Mouse (Mus musculus): Measurements from ENCODE around the gene Cntrob. TPM values are rescaled to one million over a fixed set of nuclear protein-coding genes. Genes with fewer than 3 reads are reported as not detected.
A peak's percentile ranks its signal among the peaks of the same experiment; 100 is the strongest.

Cntrob gene
- total RNA-seq (2017), result 20.9 and 27.7 TPM in 2 replicates

- peak; percentile 84 for ATAC-seq (ENCODE audit: extremely low read depth, insufficient number of reproducible peaks, low FRiP score, poor library complexity, severe bottlenecking)
These were observed at the start of gene Cntrob, which contains the start of gene Trappc1 for GRCm38 (mm10) chr11:69323667-69324111. TSS of gene Cntrob (minus strand) at chr11:69323775. TSS of gene Trappc1 (plus strand) at chr11:69323980.

- ATAC-seq (ENCODE audit: extremely low read depth, insufficient number of reproducible peaks, low FRiP score, poor library complexity, severe bottlenecking), result no peak
These were observed 49.2 kb upstream of the Cntrob start for GRCm38 (mm10) chr11:69372780-69373170.

DNA sequence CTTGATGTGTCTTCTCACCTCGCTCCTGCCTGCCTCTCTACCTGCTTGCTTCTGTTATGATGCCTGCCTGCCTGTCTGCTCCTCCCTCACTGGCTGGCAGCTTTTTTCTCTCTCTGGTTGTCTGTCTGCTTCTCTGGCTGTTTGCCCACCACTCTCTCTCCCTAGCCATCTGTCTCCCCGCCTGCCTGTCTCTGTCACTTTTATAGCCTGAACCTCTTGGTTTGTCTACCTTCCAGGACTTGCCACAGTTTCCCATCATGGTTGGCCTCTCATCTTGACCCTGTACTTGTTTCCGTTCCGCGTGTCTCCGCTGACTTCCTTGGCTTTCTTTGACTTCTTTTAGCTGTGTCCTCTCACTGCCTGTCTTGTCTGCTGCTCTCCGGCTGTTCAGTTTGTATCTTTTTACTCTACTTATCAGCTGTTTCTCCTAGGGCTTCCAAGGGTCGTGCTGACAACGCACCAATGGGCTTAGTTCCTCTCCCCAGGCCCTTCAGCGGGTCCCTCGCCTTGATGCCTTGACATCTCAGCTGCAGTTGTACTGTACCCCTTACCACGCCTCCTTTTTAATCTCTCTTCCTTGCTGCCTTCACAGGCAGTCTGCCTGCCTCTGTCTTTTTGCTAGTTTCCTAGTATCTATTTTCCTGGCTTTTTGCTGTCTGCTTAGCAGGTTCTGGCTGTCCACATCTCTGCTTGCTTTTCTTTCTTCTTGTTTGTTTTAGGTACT lies 48.6 kb upstream of the Cntrob start:
- ATAC-seq (ENCODE audit: extremely low read depth, insufficient number of reproducible peaks, low FRiP score, poor library complexity, severe bottlenecking), result no peak

DNA sequence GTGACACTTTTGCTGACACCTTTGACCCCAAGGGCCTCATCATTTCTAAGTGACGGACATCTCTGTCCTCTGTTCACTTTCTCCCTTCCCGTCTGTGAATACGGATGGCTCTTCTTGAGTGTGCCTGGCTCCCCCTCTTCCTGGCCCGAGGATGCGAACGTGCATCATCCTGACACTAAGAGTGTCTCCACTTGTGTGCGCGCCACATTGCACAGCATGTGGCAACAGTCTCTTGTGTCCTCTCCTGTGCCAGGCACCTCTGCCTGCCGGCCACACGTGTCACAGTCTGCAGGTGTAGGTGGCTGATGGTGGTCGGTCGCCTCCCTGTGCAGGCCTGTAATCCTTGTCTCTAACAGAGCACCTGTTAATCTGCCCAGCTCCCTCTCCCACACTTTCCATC lies 48.0 kb upstream of the Cntrob start:
- ATAC-seq (ENCODE audit: extremely low read depth, insufficient number of reproducible peaks, low FRiP score, poor library complexity, severe bottlenecking), result no peak

DNA sequence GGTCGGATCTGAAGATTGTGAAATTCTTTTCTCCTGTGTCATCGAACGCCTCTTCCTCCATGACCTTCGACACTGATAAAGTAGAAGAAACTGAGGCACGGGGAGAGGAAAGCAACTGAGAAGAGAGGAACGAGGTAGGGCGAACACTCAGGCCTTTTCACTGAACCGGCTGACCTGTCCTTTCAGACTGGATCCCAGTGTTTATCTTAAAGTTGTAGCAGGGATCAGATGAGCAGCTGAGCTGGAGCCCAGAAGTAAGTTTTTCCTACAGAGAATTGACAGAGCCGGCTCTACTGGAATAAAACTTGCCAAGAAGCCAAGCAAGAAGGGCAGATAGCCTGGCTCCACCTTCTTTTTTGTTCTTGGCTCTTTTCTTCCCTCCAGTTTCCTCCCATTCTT lies 47.2 kb upstream of the Cntrob start:
- ATAC-seq (ENCODE audit: extremely low read depth, insufficient number of reproducible peaks, low FRiP score, poor library complexity, severe bottlenecking), result no peak

- no peak for ATAC-seq (ENCODE audit: extremely low read depth, insufficient number of reproducible peaks, low FRiP score, poor library complexity, severe bottlenecking)
These were observed 46.6 kb upstream of the Cntrob start for GRCm38 (mm10) chr11:69369990-69370816.

DNA sequence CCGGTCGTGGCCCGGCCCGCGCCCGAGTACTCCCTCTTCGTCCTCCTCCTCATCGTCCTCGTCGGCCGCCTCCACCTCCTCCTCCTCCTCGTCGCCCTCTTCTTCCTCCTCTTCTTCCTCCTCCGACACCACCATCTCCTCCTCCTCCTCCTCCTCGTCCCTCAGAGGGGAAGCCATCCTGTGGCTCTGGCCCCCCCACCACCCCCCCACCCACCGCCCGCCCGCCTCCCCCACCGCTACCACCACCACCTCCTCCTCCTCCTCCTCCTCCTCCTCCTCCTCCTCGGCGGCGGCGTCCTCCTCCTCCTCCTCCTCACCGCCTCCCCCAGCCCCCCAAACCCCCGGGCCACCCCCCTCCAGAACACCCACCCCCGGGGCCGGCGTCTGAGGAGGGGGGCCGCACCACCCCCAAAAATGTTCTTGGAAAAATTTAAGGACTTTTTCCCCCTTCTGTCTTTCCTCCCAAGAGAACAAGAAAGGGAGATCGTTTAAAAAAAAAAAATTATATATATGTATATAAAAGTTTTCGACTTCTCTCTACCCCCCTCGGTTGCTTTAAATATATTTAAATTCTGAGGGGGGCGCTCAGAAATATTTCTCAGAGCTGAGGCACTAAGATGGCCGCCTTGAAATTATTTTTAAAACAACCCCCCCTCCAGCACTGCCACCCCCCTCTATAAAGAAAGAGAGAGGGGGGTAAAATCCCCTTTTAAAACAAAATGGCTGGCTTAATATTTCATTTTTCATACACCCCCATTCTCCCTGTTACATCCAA lies 45.8 kb upstream of the Cntrob start, which contains the start of gene Chd3:
Gene Chd3, minus strand, starts transcription at position 192 of the 775 bp plus-strand sequence.
- no peak for ATAC-seq (ENCODE audit: extremely low read depth, insufficient number of reproducible peaks, low FRiP score, poor library complexity, severe bottlenecking)

GRCm38 (mm10) chr11:69368356-69369214 lies 45.0 kb upstream of the Cntrob start:
- ATAC-seq (ENCODE audit: extremely low read depth, insufficient number of reproducible peaks, low FRiP score, poor library complexity, severe bottlenecking), result no peak

DNA sequence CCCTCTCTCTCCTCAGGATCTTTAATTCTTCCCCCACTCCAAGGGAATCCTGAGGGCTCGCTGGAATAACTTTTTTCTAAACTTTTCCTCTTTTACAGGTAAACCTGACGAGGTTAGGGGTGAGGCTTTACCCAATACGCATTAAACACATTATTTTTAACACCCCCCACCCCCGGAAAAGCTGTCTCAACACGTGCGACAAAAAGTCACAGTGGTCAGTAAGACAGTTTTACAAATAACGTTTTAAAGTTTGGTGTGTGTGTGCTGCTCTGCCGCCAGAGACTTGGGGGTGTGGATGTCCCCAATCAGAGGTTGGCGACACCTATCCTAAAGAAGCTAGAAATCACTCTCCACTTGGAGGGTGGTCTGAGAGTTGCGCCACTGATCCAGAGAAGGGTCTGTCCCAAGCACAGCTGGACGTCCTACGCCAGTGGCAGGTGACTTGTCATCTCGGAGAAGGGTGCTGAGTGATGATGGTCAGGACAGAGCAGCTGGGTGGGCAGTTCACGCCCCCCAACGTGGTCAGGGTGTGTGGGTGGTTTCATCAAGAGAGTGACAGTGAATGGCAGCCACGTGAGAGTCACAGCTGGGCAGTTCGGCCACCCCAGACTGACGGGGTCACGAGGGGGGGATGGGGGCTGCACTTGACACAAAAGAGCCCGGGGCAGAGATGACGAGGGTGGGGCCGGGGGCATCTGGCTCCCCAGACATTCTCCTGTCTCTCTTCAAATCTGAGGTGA lies 44.2 kb upstream of the Cntrob start:
- 0 out of 2 replicates have a peak, but pooled peaks have one; percentile 9 for ATAC-seq (ENCODE audit: extremely low read depth, insufficient number of reproducible peaks, low FRiP score, poor library complexity, severe bottlenecking)

DNA sequence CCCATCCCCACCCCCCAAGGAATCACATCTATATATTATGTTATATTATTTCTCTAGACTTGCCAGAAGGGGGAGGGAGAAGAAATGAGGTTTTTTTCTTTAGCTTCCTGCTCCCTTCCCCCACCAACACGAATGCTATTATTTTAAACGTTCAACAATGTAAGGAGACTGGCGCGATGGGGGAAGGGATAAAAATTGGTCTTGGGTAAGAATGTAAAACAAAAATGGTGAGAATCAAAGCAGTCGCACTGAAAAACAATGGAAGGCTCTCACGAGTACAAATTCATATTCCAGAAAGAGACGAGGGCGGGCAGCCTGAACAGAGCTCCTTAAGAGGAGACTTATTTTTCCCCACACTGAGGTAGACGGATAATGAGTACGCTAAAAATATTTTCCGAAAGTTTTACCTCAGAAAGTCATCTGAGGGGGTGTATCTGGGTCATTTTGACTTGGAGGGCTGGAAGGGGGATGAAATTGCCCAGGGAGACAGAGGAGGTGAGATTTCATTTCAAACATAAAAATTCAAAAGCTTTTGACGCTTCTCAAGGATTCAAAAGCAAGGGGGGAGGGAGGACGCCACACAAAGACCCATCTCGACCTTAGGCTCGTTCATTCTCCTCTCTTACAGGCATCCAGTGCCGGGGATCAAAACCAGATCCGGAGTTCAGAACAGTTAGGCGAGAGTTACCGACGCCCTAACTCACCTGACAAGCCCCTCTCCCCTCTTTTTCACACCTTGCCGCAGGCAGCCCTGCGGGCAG lies 43.5 kb upstream of the Cntrob start:
- no peak; the same call in 1 of the 2 replicates for ATAC-seq (ENCODE audit: extremely low read depth, insufficient number of reproducible peaks, low FRiP score, poor library complexity, severe bottlenecking)

DNA sequence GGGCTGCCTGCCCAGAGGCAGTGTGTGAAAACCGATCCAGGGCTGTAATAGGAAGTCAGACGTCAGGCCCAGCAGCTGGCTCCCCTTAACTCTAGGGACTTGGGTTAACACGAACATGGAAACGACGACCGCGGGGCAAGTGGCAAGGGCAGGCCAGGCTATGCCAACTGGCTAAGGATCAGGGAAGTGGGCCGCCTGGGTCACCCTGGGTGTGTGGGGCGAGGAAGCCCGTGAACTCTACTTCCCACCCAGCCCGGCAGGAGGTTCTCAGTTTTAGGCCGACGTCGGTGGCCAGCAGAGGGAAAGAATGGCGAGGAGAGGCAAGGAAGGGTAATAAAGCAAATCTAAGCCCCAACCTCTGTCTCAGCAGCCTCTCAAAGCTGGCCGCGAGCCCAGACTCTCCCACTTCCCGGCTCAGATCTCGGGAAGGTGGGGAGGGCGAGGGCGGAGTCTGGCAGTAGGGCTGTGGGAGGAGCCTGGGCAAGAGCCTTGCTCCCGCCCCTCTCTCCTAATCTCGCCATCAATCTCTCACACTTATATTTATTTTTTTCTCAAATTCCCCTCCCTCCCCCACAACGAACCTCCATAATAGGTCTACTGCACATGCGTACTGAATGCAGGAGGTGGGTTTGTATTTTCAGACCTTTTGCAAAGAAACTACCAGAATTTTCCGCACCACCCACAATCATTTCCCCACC lies 42.7 kb upstream of the Cntrob start:
- ATAC-seq (ENCODE audit: extremely low read depth, insufficient number of reproducible peaks, low FRiP score, poor library complexity, severe bottlenecking), result peak; percentile 60

DNA sequence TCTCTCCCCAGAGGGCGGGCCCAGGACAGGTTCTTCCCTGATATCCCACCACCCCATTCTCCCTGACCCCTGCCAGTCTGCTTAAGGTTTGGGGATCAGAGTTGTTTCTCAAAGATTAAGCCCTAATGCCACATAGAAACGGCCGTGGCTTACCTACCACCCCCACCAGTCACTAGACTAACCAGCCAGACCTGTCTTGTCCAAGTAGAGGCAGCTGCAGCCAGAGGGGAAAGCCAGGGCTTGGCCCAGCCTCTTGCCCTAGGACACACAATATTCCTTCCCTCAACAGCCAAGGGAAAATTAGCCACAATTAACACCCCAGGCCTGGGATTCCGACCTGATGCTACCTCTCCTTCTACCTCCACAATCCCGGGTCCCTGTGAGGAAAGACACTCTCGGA lies 42.1 kb upstream of the Cntrob start:
- ATAC-seq (ENCODE audit: extremely low read depth, insufficient number of reproducible peaks, low FRiP score, poor library complexity, severe bottlenecking), result no peak

DNA sequence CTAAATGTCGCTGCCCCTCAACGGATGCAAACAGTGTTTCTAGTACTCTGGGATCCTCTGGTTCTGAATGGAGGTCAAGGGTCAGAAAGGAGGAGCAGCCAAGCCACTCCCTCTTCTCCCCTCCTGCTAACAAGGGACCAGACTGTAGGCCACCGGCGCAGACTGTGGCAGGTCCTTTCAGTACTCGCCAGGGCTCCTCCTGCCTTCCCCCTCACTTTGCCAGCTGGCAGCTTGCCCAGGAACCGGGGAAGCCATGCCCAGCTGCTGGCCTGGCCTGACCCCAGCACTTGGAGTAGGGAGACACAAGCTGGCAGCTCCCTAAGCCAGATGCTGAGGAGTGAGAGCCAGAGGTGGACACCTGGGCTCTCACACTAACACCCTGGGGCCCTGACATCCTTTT lies 41.3 kb upstream of the Cntrob start:
- ATAC-seq (ENCODE audit: extremely low read depth, insufficient number of reproducible peaks, low FRiP score, poor library complexity, severe bottlenecking), result no peak

DNA sequence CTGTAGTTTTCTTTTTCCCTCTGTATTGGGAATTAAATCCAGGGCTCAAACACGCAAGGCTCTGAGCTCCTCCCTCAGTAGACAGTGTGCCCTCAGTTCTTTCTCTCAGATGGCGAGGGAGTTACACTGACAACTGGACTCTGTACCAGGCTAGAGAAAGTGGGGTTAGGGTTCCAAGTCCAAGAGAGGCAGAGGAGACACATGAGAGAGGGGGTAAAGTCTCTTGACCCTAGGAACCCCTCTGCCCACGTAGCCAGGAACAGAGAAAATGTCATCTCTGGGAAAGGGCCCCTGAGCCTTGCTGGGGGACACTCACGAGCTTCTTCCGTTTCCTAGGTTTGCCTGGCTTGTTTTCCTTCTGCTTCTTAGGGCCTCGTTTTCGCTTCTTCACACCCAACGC lies 40.8 kb upstream of the Cntrob start:
- ATAC-seq (ENCODE audit: extremely low read depth, insufficient number of reproducible peaks, low FRiP score, poor library complexity, severe bottlenecking), result no peak

- ATAC-seq (ENCODE audit: extremely low read depth, insufficient number of reproducible peaks, low FRiP score, poor library complexity, severe bottlenecking), result no peak
These were observed 38.9 kb upstream of the Cntrob start for GRCm38 (mm10) chr11:69362479-69362878.

DNA sequence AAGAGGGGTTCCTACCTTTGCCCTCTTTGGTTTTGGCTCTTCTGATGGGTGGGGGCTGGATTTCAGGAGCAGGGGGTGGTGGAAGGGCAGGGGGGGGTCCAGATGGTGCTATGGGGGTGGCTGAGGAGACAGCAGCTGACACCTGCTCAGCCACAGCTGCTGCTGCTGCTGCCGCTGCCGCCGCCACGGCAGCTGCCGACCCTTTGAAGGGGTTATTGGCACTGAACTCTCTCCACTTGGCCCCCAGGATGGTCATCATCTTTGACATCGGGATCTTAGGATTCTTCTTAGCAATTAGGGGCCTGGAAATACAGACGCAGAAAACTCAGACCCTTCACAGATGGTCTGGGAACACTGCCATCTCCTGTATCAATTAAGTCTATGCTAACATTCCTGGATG lies 38.4 kb upstream of the Cntrob start:
- no peak for ATAC-seq (ENCODE audit: extremely low read depth, insufficient number of reproducible peaks, low FRiP score, poor library complexity, severe bottlenecking)

DNA sequence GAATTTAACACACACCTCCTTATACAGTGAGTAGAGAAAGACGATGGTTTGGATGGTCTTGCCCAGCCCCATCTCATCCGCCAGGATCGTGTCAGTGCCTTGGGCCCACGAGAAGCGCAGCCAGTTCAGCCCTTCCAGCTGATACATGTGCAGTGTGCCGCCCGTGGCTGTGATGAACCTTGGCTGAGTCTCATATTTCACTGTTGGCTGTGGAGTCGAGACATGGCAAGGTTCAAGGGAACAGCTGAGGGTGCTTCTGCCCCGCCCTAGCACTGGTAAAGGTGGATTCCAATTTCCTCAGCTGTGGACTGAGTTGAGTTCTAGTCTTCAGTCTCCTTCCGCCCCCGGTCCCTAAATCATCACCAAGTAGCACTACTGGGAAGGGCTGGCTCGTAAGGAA lies 34.1 kb upstream of the Cntrob start:
- no peak for ATAC-seq (ENCODE audit: extremely low read depth, insufficient number of reproducible peaks, low FRiP score, poor library complexity, severe bottlenecking)
